Mouse (Mus musculus) brain, embryonic 18.5 days (tissue): ENCODE data around the gene Olfr1157.

Experiments used
- DNase-seq: peaks from one replicate; pipeline ENCODE4 v3.0.0-alpha.2; 2012; ENCODE audit warnings: low read depth, low spot score

The Olfr1157 gene

GRCm38 (mm10) chr2:87968199-87968598 is at the start of gene Olfr1157:
Gene Olfr1157 (minus strand): TSS chr2:87968299.
- no peak for DNase-seq

GRCm38 (mm10) chr2:88007515-88008318 is 39.6 kb upstream of the Olfr1157 start, which contains the start of gene Olfr1160:
Gene Olfr1160 (minus strand): TSS chr2:88008268.
- DNase-seq, result no peak

- no peak for DNase-seq
These were observed 21.7 kb upstream of the Olfr1157 start, which contains the start of gene Olfr1158 for GRCm38 (mm10) chr2:87989813-87990212. Gene Olfr1158 (plus strand): TSS chr2:87990113.

GRCm38 (mm10) chr2:87974563-87974962 is 6.5 kb upstream of the Olfr1157 start, which contains the start of gene Olfr74:
Gene Olfr74 (minus strand): TSS chr2:87974663.
- DNase-seq, result no peak

GRCm38 (mm10) chr2:87953000-87953399 is 15.1 kb downstream of the Olfr1157 start, which contains the start of gene Olfr1156:
Gene Olfr1156 (minus strand): TSS chr2:87953100.
- DNase-seq, result no peak

GRCm38 (mm10) chr2:87945037-87945436 is 23.1 kb downstream of the Olfr1157 start, which contains the start of gene Olfr1155:
Gene Olfr1155 (minus strand): TSS chr2:87945137.
- DNase-seq, result no peak
